Mouse (Mus musculus): ENCODE measurements around the gene Esf1.
A peak's percentile ranks its signal among the peaks of the same experiment; 100 is the strongest.
"Not testable (repeated sequence)": the region's sequence is repeated elsewhere in the genome, so short reads cannot be mapped to it uniquely, and the experiment has no call there.

Gene Esf1

DNA sequence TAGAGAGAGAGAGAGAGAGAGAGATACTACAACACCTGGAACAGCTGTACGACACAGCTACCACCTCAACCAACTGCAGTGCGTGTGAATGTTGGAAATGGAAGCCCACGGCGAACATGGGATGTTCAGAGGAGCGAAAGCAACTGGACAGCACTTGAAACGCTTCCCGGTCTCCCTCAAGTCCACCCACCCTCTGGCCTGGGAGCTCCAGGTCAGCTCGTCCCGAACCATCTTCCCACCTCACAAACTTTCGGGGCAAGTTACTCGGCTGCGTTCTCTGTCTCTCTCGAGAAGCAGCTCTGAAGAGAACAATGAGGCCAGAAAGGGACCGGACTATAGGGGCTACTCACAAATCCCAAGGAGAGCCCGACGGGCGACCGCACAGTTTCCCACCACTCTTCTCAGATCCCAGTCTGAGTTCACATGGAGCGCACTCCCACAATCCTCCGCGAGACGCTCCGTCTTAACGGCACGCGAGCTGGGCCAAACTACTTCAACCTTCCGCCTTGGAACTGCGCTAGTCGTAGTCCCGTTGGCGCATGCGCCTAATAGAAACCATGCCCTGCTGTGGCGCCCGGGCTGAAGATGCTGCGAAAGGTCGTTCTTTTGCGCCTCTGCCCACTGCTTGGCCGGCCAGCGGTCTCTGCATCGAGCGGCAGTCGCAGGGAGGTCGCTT, at the start of gene Esf1, which contains the start of gene Ndufaf5:
Gene Esf1, minus strand, starts transcription at position 438 of the 676 bp plus-strand sequence.
Gene Ndufaf5, plus strand, starts transcription at position 523 of the 676 bp plus-strand sequence.
- DNase-seq, result peak; percentile 88 to 91

DNA sequence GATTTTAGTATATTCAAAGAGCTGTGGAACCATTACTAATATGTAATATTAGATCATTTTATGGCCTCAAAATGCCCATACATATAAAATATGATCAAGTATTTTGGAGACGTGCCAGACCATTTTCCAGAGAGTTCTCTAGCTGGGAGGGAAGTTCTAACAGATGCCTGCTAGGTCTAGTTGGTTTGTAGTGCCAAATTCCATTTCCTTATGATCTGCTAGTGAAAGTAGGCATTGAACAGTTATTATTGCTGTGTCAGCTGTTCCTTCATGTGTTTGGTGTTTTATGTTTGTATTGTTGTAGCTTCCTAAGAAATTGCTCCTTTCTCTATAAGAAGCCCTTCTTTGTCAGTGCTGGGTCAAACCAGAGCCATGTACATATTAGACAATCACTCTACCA, 45.6 kb upstream of the Esf1 start:
- DNase-seq, result no peak

DNA sequence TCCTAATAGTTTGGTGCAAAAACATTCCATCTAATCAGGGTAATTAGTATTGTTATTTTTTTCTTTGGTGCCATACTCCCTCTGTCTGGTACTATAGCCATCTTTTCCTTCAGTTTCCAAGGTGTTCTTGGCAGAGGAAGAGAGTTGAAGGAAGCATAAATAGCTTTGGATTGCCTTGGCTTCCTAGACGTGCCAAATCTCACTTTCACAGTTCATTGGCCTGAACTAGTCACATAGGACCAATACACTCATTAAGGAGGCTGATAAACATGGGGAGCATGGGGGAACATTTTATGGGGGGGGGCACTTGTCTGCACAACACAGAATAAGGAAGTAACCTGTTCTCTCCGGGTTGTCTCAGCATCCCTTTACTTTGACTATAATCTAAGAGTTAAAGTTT, 45.1 kb upstream of the Esf1 start:
- DNase-seq, result no peak

DNA sequence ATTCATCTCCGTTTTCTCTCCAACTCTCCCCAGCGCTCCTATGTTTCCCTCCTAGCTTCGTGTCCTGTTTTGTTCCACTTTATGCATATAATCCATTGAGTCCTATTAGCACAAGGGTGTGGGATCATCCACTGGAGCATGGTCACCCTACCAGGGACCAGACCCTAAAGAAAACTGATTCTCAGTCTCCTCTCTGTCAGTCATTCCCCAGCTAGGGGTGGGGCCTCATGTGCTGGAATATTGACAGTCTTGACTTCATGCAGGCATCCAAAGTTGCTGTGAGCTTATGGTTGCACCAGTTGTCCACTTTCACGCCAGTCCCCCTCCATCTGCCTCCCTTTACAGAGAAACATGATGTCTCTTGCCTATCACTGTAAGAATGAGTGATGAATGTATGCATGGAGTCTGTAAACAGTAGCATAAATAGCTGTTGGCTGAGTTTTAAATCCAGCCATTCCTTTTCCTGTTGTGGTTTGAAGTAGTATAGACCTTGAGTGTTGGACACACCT, 44.2 kb upstream of the Esf1 start:
- no peak for DNase-seq

DNA sequence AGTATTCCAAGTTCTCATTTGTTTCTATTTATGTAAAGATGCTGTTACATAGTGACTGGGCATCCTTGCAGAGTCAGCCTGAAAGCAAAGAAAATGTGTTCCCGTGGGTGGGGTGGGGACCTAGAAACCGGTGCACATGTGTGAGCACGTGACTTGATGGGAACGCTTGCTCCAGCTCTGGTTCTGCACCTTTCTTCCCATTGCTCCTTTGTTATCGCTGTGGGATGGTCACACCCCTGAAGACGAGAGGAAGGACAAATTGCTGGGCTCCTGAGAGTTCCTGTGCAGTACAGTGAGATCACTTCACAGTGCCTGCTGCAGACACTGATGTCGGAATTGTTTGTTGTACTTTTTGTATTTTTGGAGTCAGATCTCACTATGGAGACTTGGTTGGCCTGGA, 33.4 kb upstream of the Esf1 start:
- DNase-seq, result no peak

DNA sequence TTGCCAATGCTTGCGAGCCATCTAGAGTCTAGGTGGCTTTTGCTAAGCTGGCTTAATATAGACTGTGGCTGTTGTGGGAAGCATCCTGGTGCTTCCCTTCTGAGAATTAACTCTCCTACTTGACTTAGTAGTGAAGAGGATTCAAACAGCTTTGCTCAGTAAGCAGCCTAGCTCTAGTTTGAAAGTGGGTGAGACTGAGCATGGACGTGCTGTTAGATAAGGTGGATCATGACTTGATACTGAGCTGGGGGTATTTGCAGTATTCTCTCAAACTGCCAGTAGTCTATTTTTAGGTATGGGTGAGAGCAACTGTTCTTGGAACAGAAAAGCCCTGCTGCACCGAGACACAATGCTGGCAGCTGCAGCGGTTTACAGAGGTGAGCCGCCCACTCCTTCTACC, 32.2 kb upstream of the Esf1 start:
- DNase-seq, result no peak

DNA sequence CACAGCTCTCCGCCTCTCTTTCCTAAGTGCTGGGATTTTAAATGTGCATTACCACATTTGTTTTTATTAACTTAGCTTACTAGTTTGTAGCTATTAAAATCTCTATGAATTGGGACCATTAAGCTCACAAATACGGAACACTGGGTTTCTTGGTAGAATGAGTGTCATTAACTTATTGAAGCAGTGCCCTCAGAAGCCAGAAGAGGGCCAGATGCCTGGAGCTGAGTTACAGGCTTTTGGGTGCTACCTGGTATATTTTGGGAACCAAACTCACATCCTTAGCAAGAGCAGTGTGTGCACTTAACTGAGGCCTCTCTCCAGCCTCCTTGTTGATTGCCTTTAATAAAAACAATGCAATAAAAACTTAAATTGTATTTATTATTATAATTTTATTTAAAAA, 30.3 kb upstream of the Esf1 start:
- no peak for DNase-seq

DNA sequence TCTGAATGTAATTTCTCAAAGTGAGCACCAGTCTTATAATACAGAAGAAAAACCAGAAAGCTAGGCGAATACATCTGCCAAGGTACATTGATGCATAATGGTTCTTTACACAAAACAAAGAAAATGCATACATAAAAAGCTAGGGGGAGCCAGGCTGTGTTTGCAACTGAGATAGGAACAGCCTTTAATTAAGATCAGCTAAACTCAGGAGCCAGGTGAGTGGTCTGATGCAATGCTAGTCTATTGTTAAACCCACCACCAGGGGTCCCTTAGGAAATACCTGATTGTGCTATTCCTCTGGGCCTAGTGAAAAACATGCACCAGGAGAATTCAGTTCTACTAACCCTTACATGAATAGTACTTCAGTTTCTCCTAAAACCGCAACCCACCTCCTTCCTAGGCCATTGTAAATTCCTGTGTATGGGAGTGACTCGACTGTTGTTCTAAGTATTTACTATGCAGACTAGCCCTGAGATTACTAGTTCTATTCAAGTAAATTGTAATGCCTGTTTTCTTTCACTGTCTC, 15.4 kb upstream of the Esf1 start:
- DNase-seq, result not testable (repeated sequence)

DNA sequence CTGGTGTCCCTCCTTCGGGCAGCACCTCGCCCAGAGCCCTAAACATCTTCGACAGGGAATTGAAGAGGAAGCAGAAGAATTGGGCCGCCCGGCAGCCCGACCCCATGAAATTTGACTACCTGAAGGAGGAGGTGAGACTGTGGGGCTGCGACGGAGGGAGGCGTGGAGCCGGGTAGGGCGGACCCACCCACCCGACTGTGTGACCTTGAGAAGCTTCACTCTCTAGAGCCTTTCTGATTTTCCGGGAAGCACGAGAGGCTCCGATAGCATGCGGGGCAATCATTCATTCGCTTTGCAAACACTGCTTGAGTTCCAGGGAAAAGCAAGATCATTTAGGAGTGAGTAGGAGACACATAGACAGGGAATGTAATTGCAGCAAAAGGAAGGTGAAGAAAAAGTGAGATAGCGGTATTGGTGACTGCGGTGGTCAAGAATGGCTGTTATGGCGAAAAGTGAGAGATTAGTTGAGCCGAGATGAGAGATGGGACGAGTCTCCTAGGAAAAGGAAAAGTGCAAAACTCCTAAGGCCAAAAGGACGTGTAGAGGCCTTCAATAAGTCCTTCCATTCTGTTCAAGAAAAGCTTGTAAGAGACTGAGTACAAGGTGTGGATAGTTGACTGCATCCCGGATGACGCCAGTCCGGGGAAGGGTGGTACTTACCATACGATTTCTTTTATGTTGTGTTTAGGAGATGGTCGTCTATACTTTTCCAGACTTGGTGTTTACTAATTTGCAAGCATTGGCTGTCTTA, 614 bp upstream of the Esf1 start:
- DNase-seq, result no peak

DNA sequence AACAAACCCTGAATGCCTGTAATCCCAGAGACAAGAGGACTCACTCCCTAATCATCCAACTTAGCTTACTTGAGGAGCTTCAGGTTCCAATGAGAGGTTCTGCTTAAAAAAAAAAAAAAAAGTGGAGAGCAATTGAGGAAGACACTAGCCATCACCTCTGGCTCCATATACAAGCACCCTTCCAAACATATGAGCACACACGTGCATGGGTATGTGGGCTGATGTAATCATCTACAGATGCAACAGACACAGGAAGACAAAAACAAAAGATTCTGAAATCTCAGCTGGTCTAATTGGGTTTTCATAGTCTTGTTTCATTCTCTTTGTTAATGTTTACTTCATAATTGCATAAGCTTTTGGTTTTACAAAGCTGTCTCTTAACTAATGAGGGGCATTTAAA, 1.3 kb downstream of the Esf1 start:
- DNase-seq, result no peak

DNA sequence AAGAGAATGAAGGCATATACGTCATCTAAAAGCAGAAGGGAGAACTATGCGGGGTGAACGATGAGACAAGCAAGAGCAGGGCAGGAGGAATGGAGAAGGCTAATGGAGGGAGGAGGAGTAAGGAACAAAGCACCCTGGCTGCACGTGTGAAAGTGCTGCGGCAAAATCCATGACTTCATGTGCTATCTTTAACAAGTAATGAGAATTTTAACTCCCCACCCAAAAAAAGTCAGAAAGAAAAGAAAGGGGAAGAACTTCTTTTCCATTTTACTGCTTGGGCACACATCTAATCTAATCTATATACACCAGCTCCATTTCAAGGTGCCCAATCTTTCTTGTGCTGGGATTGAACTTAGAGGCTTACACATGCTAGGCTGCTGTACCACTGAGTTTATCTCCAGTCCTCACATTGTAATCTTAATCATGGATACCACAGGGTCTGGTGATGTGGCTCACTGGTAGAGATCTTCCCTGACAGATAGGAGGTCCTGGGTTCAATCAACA, 7.0 kb downstream of the Esf1 start:
- DNase-seq, result no peak

DNA sequence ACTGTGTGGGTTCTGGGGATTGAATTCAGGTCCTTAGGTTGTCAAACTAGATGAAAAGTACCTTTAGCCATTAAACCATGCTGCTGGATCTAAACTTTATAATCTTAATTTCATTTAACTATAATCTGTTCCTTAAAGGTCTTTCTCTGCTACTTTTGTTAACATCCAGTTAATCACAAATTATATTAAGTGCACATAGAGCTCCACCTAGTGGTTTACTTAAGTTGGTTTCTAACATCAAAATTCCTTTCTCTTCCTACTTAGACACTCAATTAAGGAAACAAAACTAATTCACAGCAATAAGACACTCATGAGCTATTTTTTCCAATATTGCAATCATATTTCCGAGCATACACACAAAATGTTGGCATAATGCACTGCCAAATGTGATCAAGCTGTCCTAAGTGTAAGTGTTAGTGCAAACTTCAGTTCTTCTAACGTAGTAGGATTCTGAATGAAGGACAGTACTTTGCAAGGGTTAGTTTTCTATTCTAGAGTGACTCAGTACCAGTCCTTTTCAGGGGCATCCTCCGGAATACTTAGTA, 11.1 kb downstream of the Esf1 start:
- DNase-seq, result no peak

DNA sequence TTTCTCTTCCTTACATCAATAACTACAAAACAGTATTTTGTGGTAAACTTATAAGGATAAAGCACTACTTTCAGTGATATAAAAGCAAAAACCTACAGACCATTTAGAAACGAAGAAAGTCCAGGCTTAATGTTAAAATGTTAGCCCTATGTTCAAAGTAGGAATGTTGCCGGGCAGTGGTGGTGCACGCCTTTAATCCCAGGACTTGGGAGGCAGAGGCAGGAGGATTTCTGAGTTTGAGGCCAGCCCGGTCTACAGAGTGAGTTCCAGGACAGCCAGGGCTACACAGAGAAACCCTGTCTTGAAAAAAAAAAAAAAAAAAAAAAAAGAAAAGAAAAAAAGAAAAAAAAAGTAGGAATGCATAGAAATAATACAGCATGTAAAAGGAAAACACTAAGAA, 18.6 kb downstream of the Esf1 start, which contains the start of gene Gm17374:
Gene Gm17374, plus strand, starts transcription at position 301 of the 400 bp plus-strand sequence.
- not testable (repeated sequence) for DNase-seq

DNA sequence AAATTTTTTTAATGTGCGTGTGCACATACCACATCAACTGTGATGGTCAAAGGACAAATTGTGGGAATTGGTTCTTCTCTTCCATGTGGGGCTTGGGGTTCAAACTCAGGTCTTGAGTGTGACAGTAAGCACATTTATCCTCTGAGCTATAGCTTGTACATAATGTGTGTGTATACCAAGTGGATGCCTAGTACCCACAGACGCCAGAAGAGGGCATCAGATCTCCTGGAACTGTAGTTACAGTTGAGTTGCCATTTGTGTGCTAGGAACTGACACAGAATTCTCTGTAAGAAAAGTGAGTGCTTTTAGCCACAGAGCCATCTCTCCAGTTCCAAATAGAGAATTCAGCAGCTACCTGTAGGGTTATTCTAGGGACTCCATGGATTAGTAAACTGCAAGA, 44.8 kb downstream of the Esf1 start:
- no peak for DNase-seq

DNA sequence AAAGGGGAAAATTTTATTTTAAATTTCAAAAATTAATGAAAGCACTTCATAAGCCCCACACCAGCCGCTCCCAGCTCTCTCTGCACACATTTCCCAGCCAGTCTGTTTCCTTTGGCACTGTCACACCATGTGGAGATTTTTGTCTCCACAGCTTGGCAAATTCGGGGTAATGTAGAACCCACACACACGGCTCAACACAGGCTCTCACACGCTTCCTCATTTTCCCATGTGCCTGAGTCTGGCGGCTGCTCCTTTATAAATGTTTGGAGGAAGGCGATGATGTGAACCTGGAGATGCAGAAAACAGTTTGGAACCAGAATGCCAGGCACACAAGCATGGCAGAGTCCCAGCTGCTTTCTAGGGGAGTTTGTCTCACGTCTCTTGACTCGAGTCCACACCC, 56.5 kb downstream of the Esf1 start:
- no peak for DNase-seq

DNA sequence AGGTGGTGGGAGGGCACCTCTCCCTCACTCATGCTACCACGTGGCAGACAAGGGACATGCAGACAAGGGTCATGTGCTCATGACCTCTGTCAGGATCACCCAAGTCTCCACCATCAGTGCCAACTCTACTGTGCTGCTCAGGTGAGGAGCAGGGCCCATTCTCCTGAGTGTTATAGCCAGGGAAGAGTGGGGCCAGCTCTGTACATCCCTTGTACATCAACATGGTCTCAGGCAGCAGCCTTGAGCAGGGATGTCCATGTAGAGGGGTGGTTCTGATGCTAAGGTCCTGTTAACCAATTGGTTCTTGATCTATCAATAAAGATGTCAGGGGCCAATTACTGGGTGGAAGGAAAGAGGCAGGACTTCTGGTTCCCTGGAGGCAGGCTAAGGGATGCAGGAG, 61.4 kb downstream of the Esf1 start:
- no peak for DNase-seq

DNA sequence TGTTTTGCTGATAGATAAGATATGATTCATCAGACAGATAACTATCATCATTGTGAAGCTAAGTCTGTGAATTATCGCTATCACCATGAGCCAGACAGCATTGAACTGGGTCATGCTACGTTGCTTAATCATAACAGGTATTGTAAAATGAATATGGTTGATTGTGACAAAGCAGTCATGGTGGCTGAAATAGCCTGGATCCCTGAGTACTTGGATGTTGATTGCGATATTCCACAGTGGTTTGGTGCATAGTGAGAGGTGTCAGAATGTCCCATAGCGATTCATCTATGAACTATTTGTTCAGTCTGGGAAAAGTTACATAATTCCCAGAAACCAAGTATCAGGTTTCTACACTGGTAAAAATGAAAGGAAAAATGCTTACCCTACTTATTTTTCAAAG, 62.7 kb downstream of the Esf1 start:
- no peak for DNase-seq

DNA sequence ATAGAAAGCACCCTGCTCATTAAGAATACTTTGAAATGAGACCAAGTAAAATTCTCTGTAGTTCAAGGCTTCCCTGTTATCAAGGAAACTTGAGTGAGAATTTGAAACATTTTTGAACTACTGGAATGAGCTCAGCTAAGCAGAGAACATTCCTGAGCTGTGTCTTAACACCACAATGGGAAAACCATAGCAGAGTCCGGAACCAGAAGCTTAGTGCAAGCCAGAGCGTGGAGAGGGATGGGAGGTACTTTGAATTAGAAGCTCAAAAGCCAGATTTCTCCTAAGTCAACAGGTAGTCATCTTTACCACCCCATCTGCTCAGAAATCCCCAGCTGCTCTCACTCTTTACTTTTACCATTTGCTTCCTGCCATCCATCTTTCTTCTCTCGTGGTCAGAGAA, 65.4 kb downstream of the Esf1 start:
- DNase-seq, result no peak

DNA sequence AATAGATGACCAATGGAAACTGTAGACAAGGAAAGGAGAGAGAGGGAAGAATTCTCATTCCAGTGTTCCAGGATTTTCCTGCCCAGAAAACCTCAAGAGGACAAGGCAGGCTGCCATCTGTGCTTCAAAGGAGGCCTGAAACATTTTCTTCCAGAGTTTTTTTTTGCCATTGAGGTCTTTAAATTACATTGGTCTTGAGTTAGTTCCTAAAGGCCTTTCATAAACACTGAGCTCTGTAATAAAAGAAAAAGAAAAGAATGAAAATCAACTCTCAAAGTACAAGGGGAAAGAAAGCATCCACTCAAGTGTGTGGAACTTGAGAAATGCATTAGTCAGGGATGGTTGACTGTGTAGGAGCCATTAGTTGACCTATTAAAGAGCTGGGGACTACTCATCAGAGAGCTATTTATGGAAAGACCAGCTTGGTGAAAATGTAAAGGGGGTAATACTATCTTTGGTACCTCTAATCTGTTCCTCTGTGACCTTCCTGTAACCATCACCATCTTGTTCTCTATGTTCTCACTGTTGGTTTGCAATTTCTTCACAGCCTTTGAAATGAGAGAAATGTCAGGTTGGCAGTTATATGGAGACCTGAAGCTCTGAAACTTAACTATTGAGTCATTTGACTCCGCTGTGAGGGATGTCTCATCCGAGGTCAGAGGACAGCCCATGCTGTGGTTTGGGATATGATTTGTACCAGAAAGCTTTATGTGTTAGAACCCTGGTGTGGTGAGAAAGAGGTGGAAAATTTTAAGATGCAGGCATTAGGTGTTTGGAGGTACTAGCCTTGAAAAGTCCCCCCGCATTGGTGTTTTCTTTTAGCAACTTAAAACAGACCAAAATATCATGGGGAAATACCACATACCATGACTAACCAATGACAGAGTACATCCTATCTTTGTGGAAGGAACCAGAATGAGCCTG, 69.6 kb downstream of the Esf1 start:
- DNase-seq, result no peak

DNA sequence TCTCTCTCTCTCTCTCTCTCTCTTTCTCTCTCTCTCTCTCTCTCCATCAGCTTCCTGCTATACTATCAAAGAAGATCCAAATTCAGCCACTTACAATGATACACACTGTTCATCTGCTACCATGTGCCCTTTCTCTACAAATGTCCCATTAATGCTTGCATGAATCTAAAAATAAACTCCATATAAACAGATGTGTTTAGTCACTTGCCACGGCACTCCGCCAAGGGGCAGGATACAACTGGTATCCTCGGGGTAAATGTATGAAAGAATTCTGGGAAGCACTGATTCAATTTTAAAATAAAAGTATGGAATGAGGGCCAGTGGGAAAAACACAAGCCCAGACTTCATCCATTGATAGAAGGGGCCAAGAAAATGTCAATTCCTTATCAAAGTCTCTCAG, 70.4 kb downstream of the Esf1 start:
- DNase-seq, result no peak

DNA sequence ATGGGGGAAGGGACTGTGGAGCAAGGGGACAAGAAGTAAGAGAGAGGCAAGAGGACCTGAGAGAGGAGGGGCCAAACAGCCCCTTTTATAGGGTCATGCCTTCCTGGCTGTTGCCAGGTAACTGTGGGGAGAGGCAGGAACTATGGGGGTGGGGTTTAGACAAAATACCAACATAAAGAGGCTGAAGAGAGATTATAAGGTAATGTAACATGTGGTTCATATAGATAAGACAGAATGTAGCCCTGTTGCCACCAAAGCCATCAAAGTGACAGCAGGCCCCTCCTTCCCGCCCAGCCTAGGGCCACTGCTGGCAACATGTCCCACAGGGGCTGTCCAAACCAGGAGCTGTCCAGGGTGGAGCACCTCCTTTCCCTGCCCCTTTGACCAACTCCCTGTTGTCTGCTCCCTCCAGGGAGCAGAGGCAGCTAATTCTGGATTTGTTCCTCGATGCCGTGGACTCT, 73.2 kb downstream of the Esf1 start:
- no peak for DNase-seq

DNA sequence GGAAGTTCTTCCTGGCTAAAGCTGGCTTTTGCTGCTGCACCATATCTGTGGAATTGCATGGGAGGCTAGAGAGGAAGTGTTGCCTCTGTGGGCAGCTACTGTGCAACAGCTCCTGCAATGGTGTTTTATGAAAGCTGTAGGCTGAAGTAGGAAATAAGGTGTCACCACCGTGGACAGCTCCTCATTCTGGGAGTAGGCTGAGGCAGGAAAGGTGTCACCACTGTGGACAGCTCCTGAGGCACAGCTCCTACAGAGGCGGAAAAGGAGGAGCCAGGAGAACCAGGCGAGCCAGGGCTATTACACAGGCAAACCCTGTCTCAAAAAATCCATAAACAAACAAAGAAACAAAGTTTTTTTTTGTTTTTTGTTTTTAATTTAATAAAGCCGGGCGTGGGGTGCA, 74.3 kb downstream of the Esf1 start:
- DNase-seq, result no peak
